Mouse (Mus musculus) adrenal gland, postnatal 4 days (tissue): Measurements from ENCODE around the gene Gm15155. TPM values are rescaled to one million over a fixed set of nuclear protein-coding genes. Genes with fewer than 3 reads are reported as not detected.
"Not testable (repeated sequence)": the region's sequence is repeated elsewhere in the genome, so short reads cannot be mapped to it uniquely, and the experiment has no call there.

Source experiments
- DNase-seq, 2 experiments: peaks; one replicate each; pipeline ENCODE4 v3.0.0; 2021 to 2022; ENCODE audit warnings: low spot score in 2 of 2, mixed read lengths in 2 of 2
- total RNA-seq, 2 experiments: library from RNA; stranded (reverse); gene quantifications; 2 replicates each; pipeline ENCODE4 v1.2.3; 2021

Gene Gm15155
- total RNA-seq, 2 experiments from 2014 or later, result not detected

- DNase-seq, result no peak
These were observed 278.6 kb downstream of the Gm15155 start for GRCm38 (mm10) chrX:155903108-155903507.

DNA sequence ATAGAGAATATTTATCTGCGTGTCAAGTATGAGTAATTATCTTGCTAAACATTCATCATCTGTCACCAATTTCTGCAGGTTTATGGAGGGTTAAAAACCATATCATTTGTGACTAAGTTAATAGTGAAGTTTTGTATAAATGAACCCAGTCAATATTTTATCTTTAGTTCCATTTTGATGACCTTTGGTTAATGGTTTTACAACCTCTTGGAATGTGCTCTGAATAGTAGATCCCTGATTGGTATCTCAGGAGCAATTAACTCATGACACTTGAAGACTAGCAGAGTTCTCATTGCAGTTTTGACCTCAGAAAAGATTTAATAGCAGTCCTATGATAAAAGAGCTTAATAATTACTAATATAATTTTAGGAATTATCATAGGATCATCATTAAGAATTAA lies 385.2 kb downstream of the Gm15155 start:
- DNase-seq, result no peak

GRCm38 (mm10) chrX:156155776-156156175 lies 531.2 kb downstream of the Gm15155 start:
- DNase-seq, result no peak

DNA sequence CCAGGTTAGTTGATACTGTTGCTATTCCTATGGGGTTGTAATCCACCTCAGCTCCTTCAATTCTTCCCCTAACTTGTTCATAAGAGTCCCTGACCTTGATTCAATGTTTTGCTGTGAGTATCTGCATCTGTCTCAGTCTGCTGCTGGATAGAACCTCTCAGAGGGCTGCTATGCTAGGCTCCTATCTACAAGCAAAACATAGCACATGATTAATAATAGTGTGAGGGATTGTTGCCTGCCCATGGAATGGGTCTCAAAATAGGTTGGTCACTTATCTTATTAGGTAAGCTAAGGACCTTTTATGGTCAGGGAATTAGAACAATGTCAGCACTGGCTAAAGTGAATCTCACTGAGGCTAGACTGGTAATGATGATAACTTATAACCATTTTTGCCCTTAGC lies 547.0 kb downstream of the Gm15155 start:
- no peak for DNase-seq

DNA sequence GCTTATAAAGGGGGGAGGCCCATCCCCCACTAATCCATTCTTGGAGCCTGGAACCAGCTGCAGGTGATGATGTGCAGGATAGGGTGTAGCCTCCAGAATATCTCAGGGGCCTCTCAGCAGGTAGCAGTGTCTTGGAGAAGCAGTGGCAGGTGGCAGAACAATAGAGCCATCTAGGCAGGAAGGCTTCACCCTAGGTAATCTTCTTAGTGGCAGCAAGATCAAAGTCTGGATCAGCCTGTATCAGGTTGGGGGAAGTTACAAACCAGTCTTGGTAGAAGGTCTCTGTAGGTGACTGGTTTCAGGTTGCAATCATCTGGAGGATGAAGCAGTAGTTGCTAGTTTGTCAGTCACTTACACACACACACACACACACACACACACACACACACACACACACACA lies 679.3 kb downstream of the Gm15155 start:
- DNase-seq, result not testable (repeated sequence)

Other genes starting within 250 kb of the Gm15155 start
- 1 to 10 TPM in 1 of 2 experiments, under 1 TPM in 1; 0.93 to 2.7 TPM for gene Ptchd1, start 927 bp upstream of the Gm15155 start, total RNA-seq